Mouse (Mus musculus): Measurements from ENCODE around the gene Olfr591.
"Not testable (repeated sequence)": the region's sequence is repeated elsewhere in the genome, so short reads cannot be mapped to it uniquely, and the experiment has no call there.

Olfr591 gene

GRCm38 (mm10) chr7:103178240-103178639, at the start of gene Olfr591:
TSS of gene Olfr591 (minus strand) at chr7:103178340.
- in situ Hi-C loops (cut with MboI, MseI) = no loop called here

- in situ Hi-C loops (cut with MboI, MseI) = no loop called here
These were observed 38.6 kb upstream of the Olfr591 start, which contains the start of gene Olfr594 for GRCm38 (mm10) chr7:103216696-103217095. TSS of gene Olfr594 (plus strand) at chr7:103216996.

GRCm38 (mm10) chr7:103212050-103212449, 33.9 kb upstream of the Olfr591 start:
- in situ Hi-C loops (cut with MboI, MseI) = not testable (repeated sequence)

GRCm38 (mm10) chr7:103211562-103211961, 33.4 kb upstream of the Olfr591 start, which contains the start of gene Olfr593:
TSS of gene Olfr593 (plus strand) at chr7:103211862.
- in situ Hi-C loops (cut with MboI, MseI) = no loop called here

GRCm38 (mm10) chr7:103184503-103184902, 6.4 kb upstream of the Olfr591 start, which contains the start of gene Olfr592:
TSS of gene Olfr592 (plus strand) at chr7:103184803.
- in situ Hi-C loops (cut with MboI, MseI) = not testable (repeated sequence)

GRCm38 (mm10) chr7:103169697-103170096, 8.4 kb downstream of the Olfr591 start:
- in situ Hi-C loops (cut with MboI, MseI) = no loop called here

GRCm38 (mm10) chr7:103156256-103156655, 21.9 kb downstream of the Olfr591 start, which contains the start of gene Olfr589:
TSS of gene Olfr589 (minus strand) at chr7:103156356.
- in situ Hi-C loops (cut with MboI, MseI) = no loop called here

- in situ Hi-C loops (cut with MboI, MseI) = no loop called here
These were observed 37.6 kb downstream of the Olfr591 start, which contains the start of gene Olfr588-ps1 for GRCm38 (mm10) chr7:103140579-103140978. TSS of gene Olfr588-ps1 (plus strand) at chr7:103140879.

GRCm38 (mm10) chr7:103125538-103125937, 52.6 kb downstream of the Olfr591 start, which contains the start of gene Olfr586:
TSS of gene Olfr586 (minus strand) at chr7:103125638.
- in situ Hi-C loops (cut with MboI, MseI) = no loop called here

- in situ Hi-C loops (cut with MboI, MseI) = no loop called here
These were observed 58.7 kb downstream of the Olfr591 start for GRCm38 (mm10) chr7:103119406-103119805.
